Mouse (Mus musculus) limb, embryonic 11.5 days (tissue): ENCODE results near the gene Mymk. TPM values are rescaled to one million over a fixed set of nuclear protein-coding genes. Genes with fewer than 3 reads are reported as not detected.

Experiments used
- ATAC-seq: fragments of 200-750 bp; cut with Nextera tagmentation; 2 replicates; pipeline ENCODE4 v1.8.0; 2017; ENCODE audit warnings: low read depth; ENCODE audit not compliant: insufficient number of reproducible peaks, low FRiP score, low TSS enrichment
- DNase-seq: peaks from one replicate; pipeline ENCODE4 v3.0.0-alpha.2; 2015; ENCODE audit warnings: low spot score
- H3K27ac ChIP-seq: fragments of 300-500 bp; sonication (generic); replicated peaks from 2 replicates; pipeline ENCODE4 v1.5.1; 2014; ENCODE audit warnings: low read depth, mild to moderate bottlenecking, low read length
- H3K27me3 ChIP-seq: fragments of 300-500 bp; sonication (generic); 2 replicates; pipeline ENCODE4 v1.6.1; 2014; ENCODE audit warnings: mild to moderate bottlenecking, low read length, mixed read lengths; ENCODE audit not compliant: control insufficient read depth, insufficient read depth
- H3K36me3 ChIP-seq: fragments of 300-500 bp; sonication (generic); 2 replicates; pipeline ENCODE4 v1.6.1; 2014; ENCODE audit warnings: mild to moderate bottlenecking, low read length, moderate library complexity, mixed read lengths; ENCODE audit not compliant: control insufficient read depth, insufficient read depth
- H3K4me1 ChIP-seq: fragments of 300-500 bp; sonication (generic); 2 replicates; pipeline ENCODE4 v1.6.1; 2014; ENCODE audit warnings: low read length, mixed read lengths; ENCODE audit not compliant: control insufficient read depth, insufficient read depth
- H3K4me2 ChIP-seq: fragments of 300-500 bp; sonication (generic); 2 replicates; pipeline ENCODE4 v1.6.1; 2014; ENCODE audit warnings: low read depth, mild to moderate bottlenecking, moderate library complexity; ENCODE audit not compliant: severe bottlenecking
- H3K4me3 ChIP-seq: fragments of 300-500 bp; sonication (generic); 2 replicates; pipeline ENCODE4 v1.5.1; 2014; ENCODE audit warnings: low read depth, low read length
- H3K9ac ChIP-seq: fragments of 300-500 bp; sonication (generic); 2 replicates; pipeline ENCODE4 v1.6.1; 2014; ENCODE audit warnings: mild to moderate bottlenecking, low read length
- H3K9me3 ChIP-seq: fragments of 300-500 bp; sonication (generic); 2 replicates; pipeline ENCODE4 v1.6.1; 2016; ENCODE audit warnings: low read length; ENCODE audit not compliant: control insufficient read depth
- WGBS: fragments of 180-500 bp; shearing (Covaris S2); extraction: QIAGEN DNeasy Blood & Tissue Kit; methylation state at CpG from one replicate; pipeline ENCODE4 v1.1.7; 2014; 5-methylcytosine and 5-hydroxymethylcytosine counted together
- polyA plus RNA-seq: library from polyadenylated mRNA; unstranded; fragments of >200 nt; fragmentation: Nextera tagmentation; extraction: Ambion mirVana; gene quantifications from 2 replicates; pipeline ENCODE4 v1.2.1, GENCODE M21; 2014

Gene Mymk
- 5.7 and 6.2 TPM in 2 replicates for polyA plus RNA-seq

- ATAC-seq = no peak
- H3K4me1 ChIP-seq = peaks cover 28% of the 10 kb centered on the region
- no peaks in the 10 kb centered on the region for H3K9me3 ChIP-seq
- WGBS = 97% methylated on average over 2 of the region's 2 CpGs
- peak within 1 kb of the TSS; percentile 56 for H3K27ac ChIP-seq
- no peaks in the 10 kb centered on the region for H3K36me3 ChIP-seq
- H3K4me3 ChIP-seq = no peak within 1 kb of the TSS
- H3K9ac ChIP-seq = no peak within 1 kb of the TSS
- no peak within 1 kb of the TSS for H3K4me2 ChIP-seq
- DNase-seq = no peak
- no peaks in the 10 kb centered on the region for H3K27me3 ChIP-seq
Observed at GRCm38 (mm10) chr2:27071978-27072377, at the start of gene Mymk. Mymk (minus strand) TSS chr2:27072179.

- Histone ChIP-seq H3K27me3 (no peaks in the 10 kb centered on the region), H3K4me2 (no peak overlapping the region), H3K9me3 (no peaks in the 10 kb centered on the region), H3K4me3 (no peak overlapping the region), H3K36me3 (no peaks in the 10 kb centered on the region), H3K9ac (no peak overlapping the region), H3K4me1 (peaks cover 42% of the 10 kb centered on the region), H3K27ac (no peak overlapping the region; the same call in 1 of the 2 replicates)
- DNase-seq (no peak), ATAC-seq (no peak)
- WGBS = 87% methylated on average over 8 of the region's 8 CpGs
Observed at GRCm38 (mm10) chr2:27120241-27120641, 48.3 kb upstream of the Mymk start.

- no peak overlapping the region for H3K27ac ChIP-seq
Observed at GRCm38 (mm10) chr2:27119766-27120165, 47.8 kb upstream of the Mymk start.

GRCm38 (mm10) chr2:27118452-27118851, 46.5 kb upstream of the Mymk start:
- Histone ChIP-seq H3K9me3 (no peaks in the 10 kb centered on the region), H3K4me2 (no peak overlapping the region), H3K27me3 (no peaks in the 10 kb centered on the region), H3K9ac (no peak overlapping the region), H3K4me1 (peaks cover 42% of the 10 kb centered on the region), H3K36me3 (no peaks in the 10 kb centered on the region), H3K27ac (no peak overlapping the region), H3K4me3 (no peak overlapping the region)
- WGBS = 54% methylated on average over 4 of the region's 4 CpGs
- DNase-seq = no peak
- ATAC-seq = no peak

More at GRCm38 (mm10) chr2:27119766-27120165, 47.8 kb upstream of the Mymk start:
- Histone ChIP-seq H3K27me3 (no peaks in the 10 kb centered on the region), H3K4me2 (no peak overlapping the region), H3K4me3 (no peak overlapping the region), H3K9ac (no peak overlapping the region), H3K36me3 (no peaks in the 10 kb centered on the region), H3K4me1 (peaks cover 42% of the 10 kb centered on the region), H3K9me3 (no peaks in the 10 kb centered on the region)
- ATAC-seq (no peak), DNase-seq (no peak)
- 85% methylated on average over 2 of the region's 2 CpGs for WGBS

GRCm38 (mm10) chr2:27114169-27114568, 42.2 kb upstream of the Mymk start:
- no peak for DNase-seq
- Histone ChIP-seq H3K27me3 (no peaks in the 10 kb centered on the region), H3K27ac (no peak overlapping the region), H3K4me1 (peaks cover 6% of the 10 kb centered on the region; the same call in 1 of the 2 replicates), H3K4me3 (no peak overlapping the region), H3K36me3 (no peaks in the 10 kb centered on the region), H3K9ac (no peak overlapping the region), H3K9me3 (no peaks in the 10 kb centered on the region), H3K4me2 (no peak overlapping the region)
- no peak for ATAC-seq
- 90% methylated on average over 10 of the region's 10 CpGs for WGBS

- no peaks in the 10 kb centered on the region for H3K27me3 ChIP-seq
- 79% methylated on average over 20 of the region's 20 CpGs for WGBS
- H3K4me2 ChIP-seq = no peak overlapping the region
- H3K4me1 ChIP-seq = no peaks in the 10 kb centered on the region
- no peaks in the 10 kb centered on the region for H3K9me3 ChIP-seq
- ATAC-seq (no peak), DNase-seq (no peak)
- H3K27ac ChIP-seq = no peak overlapping the region
- H3K36me3 ChIP-seq = no peaks in the 10 kb centered on the region
- H3K9ac ChIP-seq = no peak overlapping the region
- H3K4me3 ChIP-seq = no peak overlapping the region
Observed at GRCm38 (mm10) chr2:27112585-27112984, 40.6 kb upstream of the Mymk start.

GRCm38 (mm10) chr2:27109052-27109451, 37.1 kb upstream of the Mymk start:
- no peaks in the 10 kb centered on the region for H3K36me3 ChIP-seq
- DNase-seq (no peak), ATAC-seq (no peak)
- H3K27me3 ChIP-seq = no peaks in the 10 kb centered on the region
- no peak overlapping the region for H3K4me2 ChIP-seq
- H3K9ac ChIP-seq = no peak overlapping the region
- no peak overlapping the region for H3K27ac ChIP-seq
- no peak overlapping the region for H3K4me3 ChIP-seq
- H3K4me1 ChIP-seq = peaks cover 11% of the 10 kb centered on the region
- 87% methylated on average over 5 of the region's 5 CpGs for WGBS
- H3K9me3 ChIP-seq = no peaks in the 10 kb centered on the region

- DNase-seq (no peak), ATAC-seq (no peak)
- peaks cover 11% of the 10 kb centered on the region for H3K4me1 ChIP-seq
- H3K9me3 ChIP-seq = no peaks in the 10 kb centered on the region
- no peak overlapping the region for H3K4me2 ChIP-seq
- H3K36me3 ChIP-seq = no peaks in the 10 kb centered on the region
- 78% methylated on average over 2 of the region's 2 CpGs for WGBS
- no peak overlapping the region for H3K27ac ChIP-seq
- no peaks in the 10 kb centered on the region for H3K27me3 ChIP-seq
- no peak overlapping the region for H3K9ac ChIP-seq
- H3K4me3 ChIP-seq = no peak overlapping the region
Observed at GRCm38 (mm10) chr2:27108144-27108543, 36.2 kb upstream of the Mymk start.

GRCm38 (mm10) chr2:27106816-27107215, 34.8 kb upstream of the Mymk start:
- no peaks in the 10 kb centered on the region for H3K36me3 ChIP-seq
- ATAC-seq = no peak
- H3K4me3 ChIP-seq = no peak overlapping the region
- no peak overlapping the region for H3K9ac ChIP-seq
- no peak for DNase-seq
- H3K4me2 ChIP-seq = no peak overlapping the region
- H3K27me3 ChIP-seq = no peaks in the 10 kb centered on the region
- H3K9me3 ChIP-seq = no peaks in the 10 kb centered on the region
- WGBS = 20% methylated on average over 3 of the region's 3 CpGs
- no peak overlapping the region for H3K27ac ChIP-seq
- H3K4me1 ChIP-seq = peaks cover 11% of the 10 kb centered on the region
